9 mouse cellular contexts compared by ENCODE assay signal in genomic region chr2:28688431-28688830, GRCm38 (mm10). TPM values are rescaled to one million over a fixed set of nuclear protein-coding genes. Genes with fewer than 3 reads are reported as not detected.
DNase-seq lines count a peak whose midpoint lies in the region; ATAC-seq and TF ChIP-seq lines count a peak whose summit lies in the region.
"Had no signal": no experiment of that assay in that cellular context is flagged by ENCODE, and none has a peak within 500 bp of the region (broad histone marks: within the 10 kb centered on the region; RNA-seq: fewer than 3 reads in every experiment).

No protein-coding gene starts in this region.

- no peaks in the 10 kb centered on the region for H3K27me3 ChIP-seq in hindbrain, embryonic 11.5 days (ENCODE audit: control insufficient read depth, insufficient read depth, low read length)
- no peaks in the 10 kb centered on the region for H3K27me3 ChIP-seq in hindbrain, embryonic 16.5 days (replicated peaks; ENCODE audit: control insufficient read depth, insufficient read depth, low read length)
- no peaks in the 10 kb centered on the region for H3K27me3 ChIP-seq in thymus, adult 2 months (ENCODE audit: control insufficient read depth, insufficient read depth, low read length)
- no peaks in the 10 kb centered on the region for H3K27me3 ChIP-seq in embryonic facial prominence, embryonic 10.5 days (replicated peaks; ENCODE audit: low read depth, poor library complexity, severe bottlenecking)
- no peaks in the 10 kb centered on the region for H3K27me3 ChIP-seq in forebrain, embryonic 13.5 days
- H3K27me3 ChIP-seq: limb, embryonic 12.5 days had no signal

- H3K27ac ChIP-seq in hindbrain, embryonic 11.5 days (ENCODE audit: low read depth, low read length): no peak overlapping the region
- no peak overlapping the region for H3K27ac ChIP-seq in hindbrain, embryonic 16.5 days (ENCODE audit: low read depth, low read length)
- H3K27ac ChIP-seq in thymus, adult 2 months (ENCODE audit: control insufficient read depth, insufficient read depth, low read length): no peak overlapping the region
- H3K27ac ChIP-seq in embryonic facial prominence, embryonic 10.5 days (replicated peaks): no peak overlapping the region
- H3K27ac ChIP-seq in olfactory bulb, adult 2 months (ENCODE audit: insufficient read depth, low read depth, low read length): no peak overlapping the region
- no peak overlapping the region for H3K27ac ChIP-seq in forebrain, embryonic 13.5 days
- H3K27ac ChIP-seq: limb, embryonic 12.5 days had no signal

- no peaks in the 10 kb centered on the region for H3K36me3 ChIP-seq in hindbrain, embryonic 11.5 days (ENCODE audit: control insufficient read depth, insufficient read depth, low read length)
- H3K36me3 ChIP-seq in hindbrain, embryonic 16.5 days (ENCODE audit: control insufficient read depth, insufficient read depth, low read length): peaks cover 14% of the 10 kb centered on the region
- H3K36me3 ChIP-seq in thymus, adult 2 months (ENCODE audit: control insufficient read depth, insufficient read depth, low read length): peaks cover 4% of the 10 kb centered on the region; the same call in 1 of the 2 replicates
- peaks cover 54% of the 10 kb centered on the region for H3K36me3 ChIP-seq in embryonic facial prominence, embryonic 10.5 days (replicated peaks)
- peaks cover 58% of the 10 kb centered on the region for H3K36me3 ChIP-seq in forebrain, embryonic 13.5 days (ENCODE audit: poor library complexity, severe bottlenecking)

- DNase-seq in hindbrain, embryonic 11.5 days (ENCODE audit: low spot score): peak; percentile 66
- DNase-seq in thymus, adult 2 months: peak; percentile 20
- no peak for DNase-seq in thymus, adult 18-20 months
- peak; percentile 40 for DNase-seq in embryonic facial prominence, embryonic 10.5 days (ENCODE audit: low spot score)
- no peak for DNase-seq in urinary bladder, postnatal 10 days (ENCODE audit: low spot score)

- no peaks in the 10 kb centered on the region for H3K4me1 ChIP-seq in hindbrain, embryonic 11.5 days (replicated peaks; ENCODE audit: control insufficient read depth, insufficient read depth, low read length)
- H3K4me1 ChIP-seq in hindbrain, embryonic 16.5 days (ENCODE audit: control insufficient read depth, insufficient read depth, low read depth, low read length): no peaks in the 10 kb centered on the region
- no peaks in the 10 kb centered on the region for H3K4me1 ChIP-seq in thymus, adult 2 months (replicated peaks; ENCODE audit: control insufficient read depth, insufficient read depth, low read length)
- H3K4me1 ChIP-seq in embryonic facial prominence, embryonic 10.5 days: peaks cover 3% of the 10 kb centered on the region; the same call in 1 of the 2 replicates
- peaks cover 7% of the 10 kb centered on the region; the same call in 1 of the 2 replicates for H3K4me1 ChIP-seq in olfactory bulb, adult 2 months (ENCODE audit: control insufficient read depth, insufficient read depth, low read length)
- H3K4me1 ChIP-seq in forebrain, embryonic 13.5 days: no peaks in the 10 kb centered on the region
- H3K4me1 ChIP-seq: limb, embryonic 12.5 days had no signal

- H3K4me3 ChIP-seq in hindbrain, embryonic 11.5 days (ENCODE audit: low read depth, low read length): no peak overlapping the region
- H3K4me3 ChIP-seq in hindbrain, embryonic 16.5 days (ENCODE audit: low read length): no peak overlapping the region
- H3K4me3 ChIP-seq in thymus, adult 2 months (ENCODE audit: control insufficient read depth, insufficient read depth, low read length): no peak overlapping the region
- H3K4me3 ChIP-seq in embryonic facial prominence, embryonic 10.5 days: no peak overlapping the region
- no peak overlapping the region for H3K4me3 ChIP-seq in olfactory bulb, adult 2 months (ENCODE audit: insufficient read depth, low read depth, low read length)
- no peak overlapping the region for H3K4me3 ChIP-seq in forebrain, embryonic 13.5 days
- H3K4me3 ChIP-seq: limb, embryonic 12.5 days had no signal

- ATAC-seq in hindbrain, embryonic 11.5 days (ENCODE audit: low FRiP score): no peak
- no peak; the same call in 1 of the 2 replicates for ATAC-seq in hindbrain, embryonic 16.5 days
- ATAC-seq in forebrain, embryonic 13.5 days: no peak

- TF ChIP-seq CTCF in thymus, adult 2 months (IDR thresholded peaks at IDR 0.05; ENCODE audit: borderline replicate concordance, control insufficient read depth, extremely low read depth, insufficient read depth, low read length, poor library complexity): peak; percentile 43; the same call in 1 of the 2 replicates
- peak; percentile 34; the same call in 1 of the 2 replicates for TF ChIP-seq CTCF in olfactory bulb, adult 2 months (IDR thresholded peaks at IDR 0.05; ENCODE audit: insufficient read depth, low read depth, low read length)

- H3K4me2 ChIP-seq in hindbrain, embryonic 11.5 days (replicated peaks; ENCODE audit: low read depth, low read length): no peak overlapping the region
- H3K4me2 ChIP-seq in hindbrain, embryonic 16.5 days (ENCODE audit: low read length): no peak overlapping the region
- no peak overlapping the region for H3K4me2 ChIP-seq in forebrain, embryonic 13.5 days
- H3K4me2 ChIP-seq: limb, embryonic 12.5 days had no signal

- 50% methylated on average over 3 of the region's 3 CpGs for WGBS in hindbrain, embryonic 11.5 days
- 54% methylated on average over 3 of the region's 3 CpGs for WGBS in hindbrain, embryonic 16.5 days
- WGBS in thymus, adult 2 months: 85% methylated on average over 3 of the region's 3 CpGs
- 48% methylated on average over 3 of the region's 3 CpGs for WGBS in embryonic facial prominence, embryonic 10.5 days
- 49% methylated on average over 3 of the region's 3 CpGs for WGBS in olfactory bulb, adult 2 months
- 37% methylated on average over 3 of the region's 3 CpGs for WGBS in forebrain, embryonic 13.5 days

- no peaks in the 10 kb centered on the region for H3K9me3 ChIP-seq in hindbrain, embryonic 11.5 days (ENCODE audit: control insufficient read depth, low read length)
- H3K9me3 ChIP-seq in hindbrain, embryonic 16.5 days (ENCODE audit: control insufficient read depth, low read length): no peaks in the 10 kb centered on the region
- H3K9me3 ChIP-seq in embryonic facial prominence, embryonic 10.5 days: no peaks in the 10 kb centered on the region
- H3K9me3 ChIP-seq in forebrain, embryonic 13.5 days (replicated peaks): no peaks in the 10 kb centered on the region
- H3K9me3 ChIP-seq: limb, embryonic 12.5 days had no signal

- TF ChIP-seq POLR2A in thymus, adult 2 months (IDR thresholded peaks at IDR 0.05; ENCODE audit: control insufficient read depth, extremely low read depth, insufficient read depth, low read length, poor library complexity): no peak
- TF ChIP-seq POLR2A in olfactory bulb, adult 2 months (IDR thresholded peaks at IDR 0.05; ENCODE audit: insufficient read depth, low read depth, low read length): no peak

- no peak overlapping the region for H3K9ac ChIP-seq in hindbrain, embryonic 11.5 days (ENCODE audit: low read depth, low read length)
- H3K9ac ChIP-seq in hindbrain, embryonic 16.5 days (ENCODE audit: low read depth, low read length): no peak overlapping the region
- no peak overlapping the region for H3K9ac ChIP-seq in forebrain, embryonic 13.5 days
- H3K9ac ChIP-seq: limb, embryonic 12.5 days had no signal

RNA-seq across cellular contexts. Expression of gene Spaca9, which starts 11.1 kb away (rescaled TPM):
- 3.3 and 5.3 TPM in 2 replicates for polyA plus RNA-seq in hindbrain, embryonic 11.5 days (2014; fragmentation: Nextera tagmentation; extraction: Ambion mirVana)
- 3.2 and 3.4 TPM in 2 replicates for polyA plus RNA-seq in hindbrain, embryonic 16.5 days (2015; fragmentation: Nextera tagmentation; extraction: Ambion mirVana)
- polyA plus RNA-seq in thymus, adult 2 months (2012; rRNA removed): 1.6 and 2.5 TPM in 2 replicates
- polyA plus RNA-seq in embryonic facial prominence, embryonic 10.5 days (2016; fragmentation: Nextera tagmentation; extraction: Ambion mirVana): 2.6 and 3.2 TPM in 2 replicates
- not detected in 2 replicates for polyA plus RNA-seq in olfactory bulb, adult 2 months (2012; ENCODE audit: insufficient read depth, insufficient read length, low replicate concordance, missing spikeins)
- 1.6 and 2.8 TPM in 2 replicates for polyA plus RNA-seq in forebrain, embryonic 13.5 days (2015; fragmentation: Nextera tagmentation; extraction: Ambion mirVana)

RNA-seq across cellular contexts. Expression of gene Ak8, which starts 11.5 kb away (rescaled TPM):
- polyA plus RNA-seq in hindbrain, embryonic 11.5 days (2014; fragmentation: Nextera tagmentation; extraction: Ambion mirVana): 1.3 and 1.5 TPM in 2 replicates
- polyA plus RNA-seq in hindbrain, embryonic 16.5 days (2015; fragmentation: Nextera tagmentation; extraction: Ambion mirVana): 2.9 and 3.3 TPM in 2 replicates
- polyA plus RNA-seq in thymus, adult 2 months (2012; rRNA removed): 0.75 and 0.89 TPM in 2 replicates
- polyA plus RNA-seq in embryonic facial prominence, embryonic 10.5 days (2016; fragmentation: Nextera tagmentation; extraction: Ambion mirVana): 0.70 and 1.1 TPM in 2 replicates
- polyA plus RNA-seq in olfactory bulb, adult 2 months (2012; ENCODE audit: insufficient read depth, insufficient read length, low replicate concordance, missing spikeins): not detected in 2 replicates
- polyA plus RNA-seq in forebrain, embryonic 13.5 days (2015; fragmentation: Nextera tagmentation; extraction: Ambion mirVana): 0.83 and 1.1 TPM in 2 replicates

RNA-seq across cellular contexts. Expression of gene Tsc1, which starts 47.4 kb away (rescaled TPM):
- polyA plus RNA-seq in hindbrain, embryonic 11.5 days (2014; fragmentation: Nextera tagmentation; extraction: Ambion mirVana): 22.4 and 25.1 TPM in 2 replicates
- polyA plus RNA-seq in hindbrain, embryonic 16.5 days (2015; fragmentation: Nextera tagmentation; extraction: Ambion mirVana): 28.8 and 30.6 TPM in 2 replicates
- 24.7 and 25.3 TPM in 2 replicates for polyA plus RNA-seq in thymus, adult 2 months (2012; rRNA removed)
- 21.4 and 23.5 TPM in 2 replicates for polyA plus RNA-seq in embryonic facial prominence, embryonic 10.5 days (2016; fragmentation: Nextera tagmentation; extraction: Ambion mirVana)
- polyA plus RNA-seq in olfactory bulb, adult 2 months (2012; ENCODE audit: insufficient read depth, insufficient read length, low replicate concordance, missing spikeins): not detected in 2 replicates
- 29.0 and 34.1 TPM in 2 replicates for polyA plus RNA-seq in forebrain, embryonic 13.5 days (2015; fragmentation: Nextera tagmentation; extraction: Ambion mirVana)

Comparison
In these comparisons a context has a peak if more than half of its experiments do, and no peak if none do; other contexts are left out.
1. DNase-seq: peak in hindbrain, embryonic 11.5 days (single experiment), thymus, adult 2 months (single experiment) and embryonic facial prominence, embryonic 10.5 days (single experiment); none in thymus, adult 18-20 months (0 of 2) and urinary bladder, postnatal 10 days (single experiment).